Mouse (Mus musculus) MEL-GATA-1-ER (cell line): Measurements from ENCODE around the gene Fam189a1.

Source experiments
- DNase-seq: peaks from one replicate; pipeline ENCODE4 v3.0.0-alpha.2; 2012; ENCODE audit warnings: low read depth; ENCODE audit errors: extremely low read depth

Fam189a1 gene

DNA sequence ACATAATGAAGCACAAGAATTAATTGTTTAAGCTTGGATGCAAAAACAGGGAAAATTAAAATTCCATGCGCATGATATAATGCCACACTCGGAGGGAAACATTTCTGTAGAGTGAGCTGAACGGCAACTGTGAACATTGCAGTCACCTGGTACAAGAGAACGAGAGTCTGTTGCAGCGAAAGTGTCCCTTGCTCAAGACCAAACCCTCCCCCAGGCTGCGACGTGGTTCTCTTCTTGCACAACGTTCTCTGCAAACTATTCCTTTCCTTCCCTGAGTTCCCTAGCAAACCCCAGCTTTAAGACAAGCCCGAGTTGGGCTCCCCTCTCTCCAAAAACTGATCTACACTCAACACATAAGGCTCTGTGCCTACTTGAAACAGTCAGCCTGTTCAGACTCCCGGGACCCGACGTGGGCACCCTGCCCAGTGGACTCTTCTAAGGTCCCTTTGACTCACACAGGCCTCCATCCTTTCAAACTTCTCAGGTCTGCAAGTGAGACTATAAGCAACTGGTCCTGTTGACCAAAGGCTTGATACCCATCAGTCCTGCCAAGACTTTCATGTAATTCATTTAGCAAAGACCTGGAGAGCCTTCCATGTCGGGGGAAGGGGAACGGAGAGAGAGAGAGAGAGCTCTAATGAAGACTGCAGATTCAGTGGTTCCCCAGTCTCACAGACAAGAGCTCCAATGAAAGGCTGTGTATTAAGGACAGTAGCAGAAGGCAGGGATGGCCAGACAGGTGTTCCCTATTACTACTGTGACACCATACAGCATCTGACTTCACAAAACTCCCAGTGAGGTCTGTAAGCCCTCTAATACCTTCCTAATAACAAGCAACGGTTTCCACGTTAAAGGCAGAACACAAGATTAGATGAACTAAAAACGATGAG is 51.9 kb downstream of the Fam189a1 start:
- DNase-seq = no peak

DNA sequence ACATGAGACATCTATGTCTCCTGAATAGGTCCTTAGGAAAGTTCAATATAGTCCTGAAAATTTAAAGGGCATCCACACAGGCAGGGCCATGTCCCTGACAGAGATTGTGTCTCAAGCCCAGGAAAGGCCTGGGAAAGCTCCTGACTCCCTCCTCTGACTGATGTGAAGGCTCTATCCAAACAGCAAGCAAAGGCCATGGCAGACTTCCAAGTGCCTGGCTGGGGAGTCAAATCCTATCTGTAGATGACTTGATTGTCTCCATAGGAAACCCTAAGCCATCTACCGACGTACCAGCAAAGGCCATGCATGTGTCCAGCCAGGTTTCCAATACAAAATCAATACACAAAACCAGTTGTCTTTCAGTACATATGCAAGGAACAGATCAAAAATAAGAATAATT is 54.7 kb downstream of the Fam189a1 start:
- no peak for DNase-seq

DNA sequence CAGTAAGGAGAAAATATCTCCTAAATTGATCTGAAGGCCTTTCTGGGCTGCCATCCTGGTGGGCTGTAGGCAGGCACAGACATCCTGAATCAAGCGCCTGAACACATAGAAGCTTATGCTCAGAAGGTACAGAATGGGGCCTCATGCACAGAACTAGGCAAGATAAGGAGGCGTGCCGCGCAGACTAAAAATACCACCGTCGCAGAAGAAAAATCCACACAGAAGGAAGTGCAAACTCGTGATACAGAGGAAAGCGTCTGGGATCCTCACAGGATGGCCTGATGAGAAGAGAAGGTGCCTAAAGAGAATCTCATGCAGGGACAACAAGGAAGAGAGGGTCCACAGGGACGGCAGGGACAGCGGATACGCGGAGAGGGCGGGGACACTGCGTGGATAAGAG is 58.7 kb downstream of the Fam189a1 start:
- no peak for DNase-seq

DNA sequence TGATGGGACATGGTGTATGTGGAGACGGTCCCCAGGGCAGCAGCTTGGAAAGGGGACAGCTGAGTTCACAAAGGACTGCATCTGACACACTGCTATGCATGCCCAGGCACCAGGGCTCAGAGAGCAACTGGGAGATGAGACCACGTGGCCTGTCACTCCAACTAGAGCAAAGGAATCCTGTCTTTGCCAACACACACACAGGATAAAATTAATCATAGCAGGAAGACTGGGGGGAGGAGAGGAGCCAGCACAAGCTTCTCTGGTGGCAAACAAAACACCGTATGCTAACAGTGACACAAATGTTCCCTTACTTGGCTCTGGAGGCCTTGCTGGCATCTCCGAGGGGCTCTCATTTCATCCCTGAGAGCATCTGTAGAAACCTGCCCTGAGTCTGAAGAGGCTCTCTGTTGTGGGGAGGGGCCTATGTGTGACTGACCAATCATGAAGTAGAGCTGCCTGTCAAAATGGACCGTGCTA is 60.7 kb downstream of the Fam189a1 start:
- DNase-seq = no peak

DNA sequence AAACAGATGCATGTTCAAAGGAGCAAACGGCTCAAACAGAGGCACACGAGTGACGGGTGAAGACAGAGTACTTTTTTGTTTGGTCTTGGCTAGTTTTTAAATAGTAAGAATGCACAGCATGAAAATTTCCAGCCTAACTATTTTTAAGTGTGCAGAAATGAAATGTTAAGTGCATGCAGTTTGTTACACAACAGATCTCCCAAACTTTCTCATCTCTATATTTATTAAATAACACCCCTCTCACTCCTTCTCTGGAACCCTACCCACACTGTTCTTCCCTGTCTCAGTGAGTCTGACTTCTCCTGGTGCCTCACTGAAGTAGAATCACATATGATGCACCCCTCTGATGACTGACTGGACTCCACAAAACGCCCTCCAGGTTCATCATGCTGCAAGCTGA is 63.1 kb downstream of the Fam189a1 start:
- DNase-seq = no peak

DNA sequence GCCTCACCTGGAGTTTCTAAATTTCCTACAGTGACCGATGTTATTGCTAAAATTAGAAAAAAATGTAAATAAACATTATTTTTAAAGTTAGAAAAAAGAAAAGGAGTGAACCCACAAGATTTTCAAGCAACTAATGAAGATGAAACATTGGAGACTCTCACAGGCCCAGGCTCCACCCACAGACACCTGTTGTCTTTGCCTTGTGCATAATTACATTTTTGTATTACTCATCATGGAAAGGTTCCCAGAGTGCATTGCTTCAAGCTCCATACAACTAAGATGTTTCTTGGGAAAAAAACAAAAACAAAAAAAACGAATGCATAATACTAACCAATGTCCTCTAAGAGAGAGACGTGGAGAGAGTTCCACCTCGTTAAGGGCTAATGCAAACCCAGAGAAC is 64.9 kb downstream of the Fam189a1 start:
- no peak for DNase-seq

DNA sequence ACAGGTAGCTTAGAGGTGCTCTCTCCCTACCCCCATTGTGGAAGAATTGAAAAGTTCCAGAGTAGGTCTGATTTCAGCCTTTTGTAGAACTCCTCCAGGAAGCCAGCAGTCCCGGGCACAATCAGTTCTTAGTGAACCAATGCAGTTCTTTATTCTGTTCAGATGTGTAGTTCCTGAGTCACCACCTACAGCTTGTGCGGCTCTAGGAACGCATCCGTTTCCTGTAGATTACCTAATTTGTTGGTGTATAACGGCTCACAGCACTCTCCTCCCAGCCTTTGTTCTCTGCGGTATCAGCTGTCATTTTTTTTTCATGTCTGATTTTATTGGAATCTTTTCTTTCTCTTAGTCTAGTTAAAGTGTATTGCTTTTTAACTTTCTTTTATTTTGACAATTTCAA is 70.4 kb downstream of the Fam189a1 start:
- no peak for DNase-seq

DNA sequence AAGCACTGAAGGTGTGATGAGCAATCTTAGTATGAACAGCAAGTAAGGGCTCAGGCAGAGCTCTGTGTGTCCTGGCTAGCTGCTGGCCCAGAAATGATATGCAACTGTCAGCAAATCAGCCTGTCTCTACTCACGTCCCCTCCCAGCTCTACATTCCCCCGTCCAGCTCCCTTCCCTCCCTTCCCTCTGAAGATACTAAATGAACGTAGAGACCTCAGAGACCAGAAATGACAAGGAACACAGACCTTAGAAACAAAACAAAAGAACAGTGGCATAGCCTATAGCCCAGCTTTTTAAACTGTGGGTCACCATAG is 73.6 kb downstream of the Fam189a1 start:
- no peak for DNase-seq

DNA sequence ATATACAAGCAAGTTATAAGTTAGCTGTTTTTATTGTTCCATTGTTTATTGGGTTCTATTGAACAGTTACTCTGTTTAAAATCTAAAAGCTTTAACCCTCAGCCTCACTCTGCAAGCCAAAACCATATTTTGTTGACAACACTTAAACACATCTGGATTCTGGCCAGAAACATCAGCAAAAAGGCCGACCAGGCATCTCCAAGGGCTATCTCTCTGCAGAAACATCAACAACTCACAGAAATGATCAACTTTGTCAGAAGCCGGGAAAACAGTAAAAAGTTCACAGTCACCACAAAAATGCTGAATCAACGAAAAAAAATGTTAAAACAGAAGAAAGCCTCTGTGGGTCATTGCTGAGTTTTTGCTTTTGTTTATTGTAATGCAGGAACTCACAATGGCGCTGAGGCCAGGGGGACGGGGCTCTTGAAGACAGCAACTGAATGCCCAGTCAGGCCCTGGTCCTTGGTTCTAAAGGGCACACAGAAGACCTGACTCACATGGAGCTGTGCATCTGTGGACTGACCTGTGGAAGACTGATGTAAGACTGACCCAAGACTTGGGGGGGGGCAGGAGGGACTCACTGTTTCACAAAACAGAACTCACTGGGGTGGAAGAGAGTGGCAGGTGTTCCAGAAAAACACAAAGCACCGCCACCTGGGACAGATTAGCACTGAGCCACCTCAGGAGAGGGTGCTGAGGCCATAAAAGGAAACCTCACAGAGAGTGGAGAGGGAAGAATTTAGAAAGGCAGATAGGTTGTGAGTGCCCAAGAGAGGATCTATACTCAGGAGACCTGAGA is 74.2 kb downstream of the Fam189a1 start:
- DNase-seq = no peak

DNA sequence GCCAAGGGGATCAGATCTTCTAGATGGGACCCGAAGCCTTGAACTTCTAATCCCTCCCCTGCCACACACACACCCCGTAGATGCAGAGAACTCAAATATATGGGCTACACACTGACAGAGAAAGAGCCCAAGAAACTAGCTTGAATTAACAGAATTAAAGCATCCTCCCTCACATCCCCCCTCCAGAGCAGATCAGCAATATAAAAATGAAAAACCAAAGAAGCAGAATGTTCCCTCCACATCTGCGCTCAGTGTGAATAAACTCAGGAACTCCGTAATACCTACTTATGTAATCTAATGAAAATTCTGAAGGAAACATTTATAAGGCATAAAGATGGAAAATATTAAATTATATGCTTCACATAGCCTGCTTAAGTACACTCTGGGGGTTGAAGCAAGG is 80.2 kb downstream of the Fam189a1 start:
- no peak for DNase-seq

DNA sequence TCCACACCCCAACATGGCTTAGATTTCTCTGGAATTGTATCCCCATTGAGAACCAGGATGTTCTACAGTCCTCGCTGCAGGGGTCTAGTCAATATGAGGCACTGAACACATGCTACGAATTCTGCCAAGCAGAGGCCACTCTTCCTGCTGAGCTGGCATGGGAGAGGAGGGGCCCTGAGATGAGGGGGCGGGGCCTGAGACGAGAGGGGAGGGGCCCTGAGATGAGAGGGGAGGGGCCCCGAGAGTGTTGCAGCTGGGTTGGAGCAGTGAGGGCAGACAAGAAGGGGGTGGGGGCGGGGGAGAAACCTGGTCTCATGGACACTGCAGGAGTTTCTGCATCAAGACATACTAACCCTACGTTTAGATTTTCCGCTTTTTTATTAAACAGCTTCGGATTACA is 82.2 kb downstream of the Fam189a1 start:
- no peak for DNase-seq

DNA sequence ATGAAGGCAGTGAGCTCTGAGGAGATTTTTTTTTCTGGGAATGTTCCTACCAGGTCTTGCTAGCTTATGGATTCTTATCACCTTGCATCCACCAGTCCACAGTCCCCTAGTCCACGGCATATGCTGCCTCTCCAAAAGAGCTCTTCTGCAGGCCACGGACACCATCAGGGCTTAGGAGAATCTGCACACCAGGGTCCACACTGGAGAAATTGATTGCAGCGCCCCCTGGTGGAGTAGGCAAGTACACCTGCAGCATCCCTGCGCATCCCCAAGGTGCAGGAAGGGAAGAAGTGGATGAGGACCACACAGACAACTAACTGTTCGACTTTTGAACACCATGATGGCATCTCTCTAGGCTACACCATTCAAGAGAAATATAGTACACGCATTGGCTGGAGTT is 82.8 kb downstream of the Fam189a1 start:
- no peak for DNase-seq

DNA sequence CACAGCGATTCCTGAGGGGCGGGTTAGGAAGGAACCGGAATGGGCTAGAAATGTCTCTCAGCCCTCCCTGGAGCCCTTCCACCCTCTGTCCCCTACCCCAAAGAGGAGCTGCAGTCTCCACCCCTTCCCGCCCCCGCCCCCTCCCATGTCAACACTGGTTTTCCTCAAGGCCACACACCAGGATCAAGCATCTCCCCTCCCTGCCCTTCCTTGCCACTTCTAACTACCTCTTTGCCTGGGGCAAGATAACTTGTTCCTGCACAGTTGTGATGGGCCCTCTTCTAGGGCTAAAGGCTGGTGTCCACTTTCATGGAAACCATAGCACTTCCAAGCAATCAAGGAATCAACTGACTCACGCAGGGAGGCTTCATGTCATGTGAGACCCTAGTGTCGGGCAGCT is 90.2 kb downstream of the Fam189a1 start:
- no peak for DNase-seq

DNA sequence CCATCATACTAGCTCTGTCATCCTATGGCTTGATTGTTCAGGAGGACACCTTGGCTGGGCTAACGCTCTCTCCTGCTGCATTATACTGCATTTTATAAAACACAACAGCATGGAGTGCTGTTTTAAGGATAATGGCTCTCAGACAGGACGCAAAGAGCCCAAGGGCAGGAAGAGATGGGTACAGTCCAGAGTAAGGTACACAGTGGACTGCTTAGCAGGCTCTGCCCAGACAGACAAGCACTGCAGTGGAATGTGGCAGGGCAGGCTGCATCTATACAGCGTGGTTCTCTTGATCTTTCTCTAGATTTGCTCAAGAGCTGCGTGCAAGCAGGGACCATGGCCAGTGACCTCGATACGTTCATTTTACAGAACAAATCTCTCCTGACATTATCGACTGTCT is 90.9 kb downstream of the Fam189a1 start:
- DNase-seq = no peak

DNA sequence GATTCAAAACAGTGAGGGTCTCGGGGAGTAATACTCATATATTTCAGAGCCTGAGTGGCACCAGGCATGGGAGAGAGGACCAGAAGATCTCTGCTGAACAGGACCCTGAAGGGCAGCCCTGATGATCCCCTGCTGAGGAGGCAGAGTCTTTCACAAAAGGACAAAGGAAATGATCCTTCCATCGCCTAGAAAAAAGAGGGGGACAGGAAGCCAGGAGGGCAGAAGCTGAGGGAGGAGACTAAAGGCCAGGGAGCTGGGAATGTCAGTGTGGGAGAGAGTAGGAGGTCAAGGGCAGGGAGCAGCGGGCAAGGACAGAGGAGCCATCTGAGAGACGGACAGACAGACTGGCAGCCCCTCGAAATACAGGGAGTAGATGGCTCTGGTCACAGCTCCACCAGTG is 91.7 kb downstream of the Fam189a1 start:
- no peak for DNase-seq

DNA sequence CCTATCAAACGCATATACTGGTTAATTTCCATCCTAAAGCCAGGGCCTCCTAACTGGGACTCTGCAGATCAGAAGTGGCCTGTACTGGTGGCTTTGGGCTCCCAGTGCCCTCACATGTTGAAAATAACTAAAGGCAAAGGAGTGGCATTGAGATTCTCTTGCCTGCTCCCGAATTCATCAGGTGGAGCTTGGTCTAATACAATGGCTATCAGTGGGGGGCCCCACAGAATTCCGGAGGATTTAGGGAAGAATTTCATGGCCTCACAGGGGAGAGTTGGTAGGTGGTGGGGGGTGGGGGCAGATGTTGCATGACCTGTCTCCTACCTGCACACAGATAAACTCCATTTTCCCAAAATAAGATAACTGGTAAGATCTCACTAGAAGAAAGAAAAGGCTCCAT is 92.3 kb downstream of the Fam189a1 start:
- no peak for DNase-seq

DNA sequence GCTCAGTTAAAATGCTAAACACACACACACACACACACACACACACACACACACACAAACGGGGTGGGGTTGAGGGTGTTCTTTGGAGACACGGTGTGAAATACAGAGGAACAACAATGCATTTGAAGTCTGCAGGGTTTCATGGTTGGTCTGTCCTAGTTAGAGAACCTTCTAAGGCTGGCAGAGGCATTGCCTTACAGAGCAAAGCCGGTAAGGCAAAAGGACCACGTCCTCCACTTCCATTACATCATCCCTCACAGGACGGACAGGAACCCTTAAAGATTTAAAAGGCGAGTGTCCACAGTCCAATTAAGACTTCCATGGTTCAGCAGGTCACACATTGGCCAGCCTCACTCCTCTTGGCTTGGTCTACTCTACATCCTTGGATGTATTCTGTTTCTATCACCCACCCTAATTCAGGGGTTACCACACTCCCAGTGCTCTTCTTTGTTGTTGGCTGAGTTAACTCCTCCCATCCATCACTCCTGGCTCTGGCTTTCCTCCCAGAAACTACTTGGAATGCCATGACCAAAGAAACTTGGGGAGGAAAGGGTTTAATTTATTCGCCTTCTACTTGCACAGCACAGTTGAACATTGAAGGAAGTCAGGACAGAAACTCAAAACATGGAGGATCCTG is 96.1 kb downstream of the Fam189a1 start:
- no peak for DNase-seq

DNA sequence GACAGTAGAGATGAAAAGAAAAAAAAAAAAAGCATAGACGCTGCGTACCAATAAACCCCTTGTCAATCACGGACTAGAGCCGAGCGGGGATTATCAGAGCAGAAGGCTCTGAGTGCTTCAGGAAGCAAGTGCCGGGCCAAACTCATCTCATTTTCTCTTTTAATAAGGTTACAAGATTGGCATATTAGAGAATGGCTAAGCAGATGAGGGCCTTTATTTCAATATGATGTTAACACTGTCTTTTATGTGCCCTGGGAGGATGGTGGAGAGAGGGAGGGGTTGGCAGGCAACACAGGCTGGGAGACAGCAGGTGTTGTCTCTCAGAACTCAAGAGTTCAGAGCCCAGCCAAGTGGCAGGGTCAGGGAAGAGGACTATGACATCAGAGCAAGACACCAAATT is 99.5 kb downstream of the Fam189a1 start:
- no peak for DNase-seq

DNA sequence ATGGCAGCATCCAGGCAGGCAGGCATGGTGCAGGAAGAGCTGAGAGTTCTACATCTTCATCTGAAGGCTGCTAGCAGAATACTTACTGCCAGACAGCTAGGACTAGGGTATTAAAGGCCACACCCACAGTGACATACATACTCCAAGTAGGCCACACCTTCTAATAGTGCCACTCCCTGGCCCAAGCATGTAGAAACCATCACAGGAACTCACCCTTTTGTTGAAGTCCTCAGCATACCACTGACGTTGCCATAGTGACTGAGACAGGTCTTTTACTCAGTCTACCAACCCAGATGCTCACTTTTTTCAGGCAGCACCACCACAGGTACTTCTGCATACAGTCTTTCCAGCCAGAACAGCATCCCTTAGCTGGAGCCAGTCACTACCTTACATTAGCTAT is 104.4 kb downstream of the Fam189a1 start:
- DNase-seq = no peak

DNA sequence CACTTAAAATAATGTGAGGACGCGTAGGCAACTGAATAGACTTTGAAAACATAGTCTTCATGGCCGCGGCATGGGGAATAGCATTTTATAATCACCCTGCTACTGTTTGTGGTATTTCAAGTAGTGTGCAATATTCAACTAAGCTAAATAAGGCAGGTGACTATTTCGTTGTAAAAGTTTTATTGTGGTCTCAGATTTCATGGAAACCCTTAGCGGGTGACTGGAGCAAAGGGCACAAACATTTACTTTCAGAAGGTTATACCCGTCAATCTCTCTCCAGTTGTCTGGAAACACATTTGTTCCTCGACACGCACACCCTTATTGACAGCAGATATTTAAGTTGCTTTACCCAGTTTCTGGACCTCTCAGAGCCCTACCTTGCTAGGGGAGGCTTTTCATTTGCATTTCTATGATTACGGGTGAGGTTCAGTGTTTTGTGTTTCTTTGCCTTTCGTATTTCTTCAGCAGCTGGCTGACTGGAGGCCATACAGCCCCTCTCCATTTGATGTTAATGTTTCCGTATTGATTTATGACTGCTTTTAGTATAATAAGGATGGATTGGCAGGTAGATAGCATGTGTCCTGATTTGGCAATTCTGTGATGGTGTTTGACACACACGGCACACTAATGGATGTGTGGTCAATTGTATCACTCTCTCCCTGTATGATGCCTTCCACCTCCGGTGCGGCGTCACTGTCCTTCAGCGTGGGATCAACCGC is 107.0 kb downstream of the Fam189a1 start:
- DNase-seq = no peak

DNA sequence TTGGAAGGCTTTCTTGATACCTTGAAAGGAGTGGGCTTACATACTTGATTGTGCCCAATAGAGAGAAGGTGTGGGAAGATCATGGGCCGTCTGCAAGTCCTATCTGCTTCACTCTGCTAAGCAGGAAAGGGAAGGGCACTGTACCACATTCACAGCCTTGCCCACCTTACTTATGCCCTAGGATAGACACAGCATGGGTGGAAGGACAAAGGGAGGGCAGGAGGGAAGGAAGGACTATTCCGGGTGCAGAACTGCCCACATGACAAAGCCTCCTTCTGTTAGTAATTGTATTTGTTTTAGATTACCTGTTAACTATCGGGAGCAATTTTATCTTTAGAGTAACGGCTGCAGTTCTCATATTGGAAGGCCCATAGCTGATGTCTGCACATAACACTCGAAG is 108.7 kb downstream of the Fam189a1 start:
- DNase-seq = no peak

DNA sequence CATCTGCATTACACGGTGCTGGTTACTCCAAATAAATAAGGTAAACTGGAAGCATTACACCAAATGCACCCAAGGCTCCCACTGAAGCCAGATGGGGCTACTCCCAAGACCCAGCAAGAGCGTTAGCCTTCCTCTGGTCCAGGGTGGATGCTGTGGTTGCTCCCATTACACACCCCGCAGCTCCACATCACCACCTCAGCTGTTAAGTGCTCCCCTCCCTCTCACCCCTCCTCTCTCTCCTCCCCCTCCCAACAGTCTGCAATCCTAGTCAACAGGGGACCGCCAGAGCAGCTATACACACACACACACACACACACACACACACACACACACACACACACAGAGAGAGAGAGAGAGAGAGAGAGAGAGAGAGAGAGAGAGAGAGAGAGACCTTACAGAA is 109.7 kb downstream of the Fam189a1 start:
- no peak for DNase-seq
